Mouse (Mus musculus) forebrain, embryonic 11.5 days (tissue): ENCODE results near the gene Nr5a1. TPM values are rescaled to one million over a fixed set of nuclear protein-coding genes. Genes with fewer than 3 reads are reported as not detected.
A peak's percentile ranks its signal among the peaks of the same experiment; 100 is the strongest.

ENCODE experiments used
- ATAC-seq: fragments of 200-750 bp; cut with Nextera tagmentation; replicated peaks from 2 replicates; pipeline ENCODE4 v1.8.0; 2017; ENCODE audit warnings: moderate TSS enrichment; ENCODE audit not compliant: low FRiP score
- DNase-seq: peaks from one replicate; pipeline ENCODE4 v3.0.0-alpha.2; 2017; ENCODE audit warnings: low spot score
- H3K27ac ChIP-seq: fragments of 300-500 bp; sonication (generic); 2 replicates; pipeline ENCODE4 v1.5.1; 2014; ENCODE audit warnings: low read depth, low read length
- H3K27me3 ChIP-seq: fragments of 300-500 bp; sonication (generic); 2 replicates; pipeline ENCODE4 v1.6.1; 2014; ENCODE audit warnings: mild to moderate bottlenecking, low read length, mixed read lengths; ENCODE audit not compliant: control insufficient read depth, insufficient read depth
- H3K36me3 ChIP-seq: fragments of 300-500 bp; sonication (generic); 2 replicates; pipeline ENCODE4 v1.6.1; 2014; ENCODE audit warnings: mild to moderate bottlenecking, low read length, moderate library complexity, mixed read lengths; ENCODE audit not compliant: control insufficient read depth, insufficient read depth
- H3K4me1 ChIP-seq: fragments of 300-500 bp; sonication (generic); replicated peaks from 2 replicates; pipeline ENCODE4 v1.6.1; 2014; ENCODE audit warnings: low read length, mixed read lengths; ENCODE audit not compliant: control insufficient read depth, insufficient read depth
- H3K4me2 ChIP-seq: fragments of 300-500 bp; sonication (generic); 2 replicates; pipeline ENCODE4 v1.6.1; 2014; ENCODE audit warnings: low read depth, mild to moderate bottlenecking, low read length, moderate library complexity, mixed read lengths; ENCODE audit not compliant: severe bottlenecking
- H3K4me3 ChIP-seq: fragments of 300-500 bp; sonication (generic); 2 replicates; pipeline ENCODE4 v1.5.1; 2014; ENCODE audit warnings: low read depth, low read length
- H3K9ac ChIP-seq: fragments of 300-500 bp; sonication (generic); 2 replicates; pipeline ENCODE4 v1.6.1; 2014; ENCODE audit warnings: low read length
- H3K9me3 ChIP-seq: fragments of 300-500 bp; sonication (generic); 2 replicates; pipeline ENCODE4 v1.6.1; 2016; ENCODE audit warnings: low read length, mixed read lengths; ENCODE audit not compliant: control insufficient read depth
- WGBS: fragments of 180-500 bp; shearing (Covaris S2); extraction: QIAGEN DNeasy Blood & Tissue Kit; methylation state at CpG from one replicate; pipeline ENCODE4 v1.1.7; 2014; 5-methylcytosine and 5-hydroxymethylcytosine counted together
- polyA plus RNA-seq: library from polyadenylated mRNA; unstranded; fragments of >200 nt; fragmentation: Nextera tagmentation; extraction: Ambion mirVana; gene quantifications from 2 replicates; pipeline ENCODE4 v1.2.1, GENCODE M21; 2014

Gene Nr5a1
- polyA plus RNA-seq, 1 experiment from 2014 or later = 0.40 TPM

GRCm38 (mm10) chr2:38695770-38696169 lies 18.6 kb downstream of the Nr5a1 start:
- Histone ChIP-seq H3K27me3 (peaks cover 88% of the 10 kb centered on the region), H3K9me3 (no peaks in the 10 kb centered on the region), H3K9ac (no peak overlapping the region), H3K27ac (no peak overlapping the region), H3K4me2 (no peak overlapping the region), H3K4me1 (peaks cover 20% of the 10 kb centered on the region), H3K36me3 (no peaks in the 10 kb centered on the region), H3K4me3 (no peak overlapping the region)
- no peak for ATAC-seq
- 15% methylated on average over 9 of the region's 9 CpGs for WGBS
- no peak for DNase-seq

DNA sequence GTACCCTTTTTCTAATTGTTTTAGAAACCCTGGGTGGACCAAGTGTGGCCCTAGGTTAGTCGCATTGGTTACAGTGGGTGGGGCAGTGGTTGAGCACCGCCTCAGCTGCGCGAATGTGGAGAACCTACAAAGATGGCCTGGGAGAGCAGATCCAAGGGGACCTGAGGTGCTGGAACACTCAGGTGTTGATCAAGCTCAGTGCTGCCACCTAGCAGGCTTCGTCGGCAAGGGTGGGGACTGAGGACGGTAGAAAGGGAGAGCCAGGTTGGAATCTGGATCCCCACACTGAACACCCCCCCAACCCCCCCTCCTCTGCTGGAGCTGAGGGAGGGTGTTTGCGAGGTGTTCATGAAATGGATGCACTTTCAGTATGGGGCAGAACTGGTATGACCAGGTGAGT lies 22.8 kb downstream of the Nr5a1 start:
- Histone ChIP-seq H3K27ac (no peak overlapping the region), H3K4me3 (no peak overlapping the region), H3K9me3 (no peaks in the 10 kb centered on the region), H3K4me1 (peaks cover 22% of the 10 kb centered on the region), H3K36me3 (no peaks in the 10 kb centered on the region), H3K4me2 (no peak overlapping the region), H3K27me3 (peaks cover 54% of the 10 kb centered on the region), H3K9ac (no peak overlapping the region)
- 18% methylated on average over 8 of the region's 8 CpGs for WGBS
- DNase-seq (peak; percentile 77), ATAC-seq (no peak)

DNA sequence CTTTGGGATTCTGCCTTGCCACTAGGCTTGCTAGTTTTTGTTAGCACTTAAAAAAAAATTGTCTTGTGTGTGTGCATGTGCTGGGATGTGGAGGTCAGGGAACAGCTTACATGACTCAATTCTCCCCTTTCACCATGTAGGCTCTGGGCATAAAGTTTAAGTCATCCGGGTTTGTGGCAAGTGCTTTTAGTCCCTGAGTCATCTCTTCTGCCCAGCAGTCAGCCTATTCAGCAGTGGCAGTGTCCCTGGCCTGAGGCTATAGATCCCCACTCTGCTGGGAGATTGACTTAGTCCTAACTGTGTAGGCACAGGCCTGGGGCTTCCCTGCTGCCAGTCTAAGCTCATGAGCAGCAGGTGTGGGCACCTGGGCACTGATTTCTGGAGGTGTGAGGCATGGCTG lies 24.5 kb downstream of the Nr5a1 start:
- DNase-seq = no peak
- H3K27ac ChIP-seq = no peak overlapping the region
- 50% methylated on average over 1 of the region's 1 CpGs for WGBS
- H3K27me3 ChIP-seq = peaks cover 38% of the 10 kb centered on the region
- no peak overlapping the region for H3K9ac ChIP-seq
- no peaks in the 10 kb centered on the region for H3K9me3 ChIP-seq
- no peak overlapping the region for H3K4me2 ChIP-seq
- no peaks in the 10 kb centered on the region for H3K36me3 ChIP-seq
- peaks cover 21% of the 10 kb centered on the region; the same call in 1 of the 2 replicates for H3K4me1 ChIP-seq
- H3K4me3 ChIP-seq = no peak overlapping the region
- no peak for ATAC-seq

GRCm38 (mm10) chr2:38688791-38689520 lies 25.4 kb downstream of the Nr5a1 start:
- WGBS = 2% methylated on average over 25 of the region's 29 CpGs
- Histone ChIP-seq H3K27ac (peak overlapping the region; percentile 41; the same call in 1 of the 2 replicates), H3K4me2 (peak overlapping the region; percentile 49), H3K9me3 (no peaks in the 10 kb centered on the region), H3K4me1 (peaks cover 21% of the 10 kb centered on the region; the same call in 1 of the 2 replicates), H3K4me3 (peak overlapping the region; percentile 26), H3K36me3 (no peaks in the 10 kb centered on the region), H3K27me3 (peaks cover 28% of the 10 kb centered on the region), H3K9ac (peak overlapping the region; percentile 53)
- DNase-seq = peak; percentile 93
- peak; percentile 92 for ATAC-seq

- no peak for DNase-seq
- peaks cover 5% of the 10 kb centered on the region for H3K27me3 ChIP-seq
- no peak overlapping the region for H3K9ac ChIP-seq
- no peak overlapping the region for H3K4me3 ChIP-seq
- 78% methylated on average over 3 of the region's 3 CpGs for WGBS
- peaks cover 21% of the 10 kb centered on the region; the same call in 1 of the 2 replicates for H3K4me1 ChIP-seq
- no peaks in the 10 kb centered on the region for H3K36me3 ChIP-seq
- no peak for ATAC-seq
- H3K4me2 ChIP-seq = no peak overlapping the region
- H3K9me3 ChIP-seq = no peaks in the 10 kb centered on the region
- no peak overlapping the region for H3K27ac ChIP-seq
These were observed 28.6 kb downstream of the Nr5a1 start for GRCm38 (mm10) chr2:38685746-38686145.

- Histone ChIP-seq H3K9me3 (no peaks in the 10 kb centered on the region), H3K4me3 (no peak overlapping the region), H3K9ac (no peak overlapping the region), H3K36me3 (no peaks in the 10 kb centered on the region), H3K27ac (no peak overlapping the region), H3K4me2 (no peak overlapping the region), H3K27me3 (peaks cover 2% of the 10 kb centered on the region; the same call in 1 of the 2 replicates), H3K4me1 (peaks cover 9% of the 10 kb centered on the region; the same call in 1 of the 2 replicates)
- 83% methylated on average over 5 of the region's 5 CpGs for WGBS
- no peak for ATAC-seq
- DNase-seq = no peak
These were observed 31.3 kb downstream of the Nr5a1 start for GRCm38 (mm10) chr2:38683083-38683482.

GRCm38 (mm10) chr2:38682209-38682608 lies 32.1 kb downstream of the Nr5a1 start:
- H3K9ac ChIP-seq = no peak overlapping the region
- peaks cover 8% of the 10 kb centered on the region; the same call in 1 of the 2 replicates for H3K4me1 ChIP-seq
- H3K4me3 ChIP-seq = no peak overlapping the region
- no peak overlapping the region for H3K27ac ChIP-seq
- no peak for DNase-seq
- no peak overlapping the region for H3K4me2 ChIP-seq
- H3K27me3 ChIP-seq = peaks cover under 1% of the 10 kb centered on the region; the same call in 1 of the 2 replicates
- H3K36me3 ChIP-seq = no peaks in the 10 kb centered on the region
- ATAC-seq = no peak
- WGBS = 96% methylated on average over 5 of the region's 5 CpGs
- no peaks in the 10 kb centered on the region for H3K9me3 ChIP-seq

- Histone ChIP-seq H3K27me3 (no peaks in the 10 kb centered on the region), H3K4me3 (no peak overlapping the region), H3K9ac (no peak overlapping the region), H3K36me3 (no peaks in the 10 kb centered on the region), H3K4me1 (no peaks in the 10 kb centered on the region), H3K9me3 (no peaks in the 10 kb centered on the region), H3K27ac (no peak overlapping the region), H3K4me2 (no peak overlapping the region)
- no peak for ATAC-seq
- DNase-seq = no peak
These were observed 35.4 kb downstream of the Nr5a1 start for GRCm38 (mm10) chr2:38678947-38679346.
